Mouse (Mus musculus) erythroblast, embryonic 14.5 days (primary cell): Measurements from ENCODE around the gene Tlx2. TPM values are rescaled to one million over a fixed set of nuclear protein-coding genes. Genes with fewer than 3 reads are reported as not detected.

ENCODE experiments used
- H3K27me3 ChIP-seq: 2 replicates; pipeline ENCODE4 v1.6.1; 2012; ENCODE audit warnings: inconsistent platforms; ENCODE audit not compliant: control insufficient read depth
- H3K36me3 ChIP-seq: 2 replicates; pipeline ENCODE4 v1.6.1; 2012; ENCODE audit warnings: mild to moderate bottlenecking, inconsistent platforms; ENCODE audit not compliant: control insufficient read depth
- H3K4me1 ChIP-seq: 2 replicates; pipeline ENCODE4 v1.6.1; 2012; ENCODE audit warnings: inconsistent platforms; ENCODE audit not compliant: control insufficient read depth
- H3K4me3 ChIP-seq: replicated peaks from 2 replicates; pipeline ENCODE3; 2012; ENCODE audit warnings: moderate library complexity, mild to moderate bottlenecking, inconsistent platforms
- H3K9me3 ChIP-seq: 2 replicates; pipeline ENCODE4 v1.6.1; 2012; ENCODE audit warnings: low read length, inconsistent platforms, mixed read lengths; ENCODE audit not compliant: control insufficient read depth
- GATA1 ChIP-seq: IDR thresholded peaks from 2 replicates; pipeline ENCODE4 v1.6.1; 2012; ENCODE audit warnings: low read length, inconsistent platforms, mixed read lengths
- TAL1 ChIP-seq: IDR thresholded peaks from 3 replicates; pipeline ENCODE4 v1.6.1; 2012; ENCODE audit warnings: low read length, inconsistent platforms, mixed read lengths
- polyA plus RNA-seq: library from polyadenylated mRNA; stranded (reverse); fragments of >175 nt; gene quantifications from 2 replicates; pipeline ENCODE4 v1.2.3, GENCODE M21; 2012

The Tlx2 gene
- polyA plus RNA-seq, 1 experiment, result not detected

DNA sequence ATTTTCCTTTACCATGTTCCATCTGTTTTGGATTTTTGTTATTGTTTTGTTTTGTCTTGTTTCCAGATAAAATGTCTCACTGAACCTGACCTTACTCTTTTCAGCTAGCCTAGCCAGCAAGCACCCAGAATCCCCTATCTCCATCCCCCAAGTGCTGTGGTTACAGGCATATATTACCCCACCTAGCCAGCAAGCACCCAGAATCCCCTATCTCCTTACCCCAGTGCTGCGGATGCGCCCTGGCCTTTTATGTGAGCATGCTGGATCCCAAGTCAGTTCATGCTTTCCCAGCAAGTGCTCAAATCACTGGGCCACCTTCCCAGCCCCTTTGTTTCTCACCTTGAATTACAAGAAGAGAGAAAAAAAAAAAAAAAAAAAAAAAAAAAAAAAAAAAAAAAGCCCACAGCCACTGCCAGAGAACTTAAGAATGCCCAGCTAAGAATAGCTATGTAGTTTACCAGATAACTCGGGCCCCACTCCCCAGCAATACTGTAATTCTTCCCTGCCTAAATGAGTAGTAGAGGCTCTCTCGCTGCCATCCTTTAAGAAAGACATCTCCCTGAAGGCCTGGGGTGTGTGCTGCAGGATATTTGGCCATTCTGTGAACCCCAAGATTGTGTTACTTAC lies 41.5 kb upstream of the Tlx2 start:
- no peak overlapping the region for H3K4me3 ChIP-seq
- no peak for TF ChIP-seq TAL1
- no peak for TF ChIP-seq GATA1
- peaks cover 77% of the 10 kb centered on the region for H3K4me1 ChIP-seq
- peaks cover 52% of the 10 kb centered on the region for H3K36me3 ChIP-seq
- no peaks in the 10 kb centered on the region for H3K9me3 ChIP-seq
- H3K27me3 ChIP-seq, result no peaks in the 10 kb centered on the region

DNA sequence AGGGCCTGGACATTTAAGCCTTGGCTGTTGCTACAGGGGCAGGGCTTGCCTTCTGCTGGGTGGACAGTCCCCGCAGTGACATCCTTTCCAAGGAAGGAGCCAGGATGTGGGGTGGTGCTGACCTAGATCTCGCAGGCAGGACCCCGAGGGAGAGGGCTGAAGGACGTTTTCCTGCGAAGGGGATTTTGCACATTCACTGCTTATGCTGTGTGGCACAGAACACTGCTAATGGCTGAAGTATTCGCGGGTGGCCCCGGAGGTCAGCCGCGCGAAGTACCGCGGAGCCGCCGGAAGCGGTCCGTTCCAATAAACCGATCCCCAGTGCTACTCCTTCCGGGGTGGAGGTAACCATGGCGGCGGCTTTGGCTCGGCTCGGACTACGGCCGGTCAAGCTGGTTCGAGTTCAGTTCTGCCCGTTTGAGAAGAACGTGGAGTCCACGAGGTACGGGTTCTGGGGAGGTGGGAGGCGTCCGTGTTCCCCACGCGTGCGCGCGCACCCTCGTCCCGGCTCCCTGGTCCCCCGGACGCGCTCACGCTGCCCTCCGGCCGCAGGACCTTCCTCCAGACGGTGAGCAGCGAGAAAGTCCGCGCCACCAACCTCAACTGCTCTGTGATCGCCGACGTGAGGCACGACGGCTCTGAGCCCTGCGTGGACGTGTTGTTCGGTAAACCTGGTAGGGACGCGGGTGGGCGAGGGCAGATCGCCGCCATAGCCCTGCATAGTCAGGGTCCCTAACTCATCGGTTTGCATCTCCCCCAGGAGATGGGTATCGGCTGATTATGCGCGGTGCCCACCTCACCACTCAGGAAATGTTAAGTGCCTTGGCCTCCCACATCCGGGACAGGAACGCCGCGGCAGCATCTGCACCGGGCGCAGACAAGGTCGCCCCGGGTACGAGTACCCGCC lies 38.9 kb upstream of the Tlx2 start, which contains the start of gene Mrpl53:
TSS of gene Mrpl53 (plus strand) at position 279 of the 907 bp plus-strand sequence.
- no peaks in the 10 kb centered on the region for H3K27me3 ChIP-seq
- TF ChIP-seq TAL1 (no peak), GATA1 (no peak)
- H3K36me3 ChIP-seq, result peaks cover 70% of the 10 kb centered on the region
- peaks cover 53% of the 10 kb centered on the region for H3K4me1 ChIP-seq
- no peaks in the 10 kb centered on the region for H3K9me3 ChIP-seq
- peak within 1 kb of the TSS; percentile 68 for H3K4me3 ChIP-seq

DNA sequence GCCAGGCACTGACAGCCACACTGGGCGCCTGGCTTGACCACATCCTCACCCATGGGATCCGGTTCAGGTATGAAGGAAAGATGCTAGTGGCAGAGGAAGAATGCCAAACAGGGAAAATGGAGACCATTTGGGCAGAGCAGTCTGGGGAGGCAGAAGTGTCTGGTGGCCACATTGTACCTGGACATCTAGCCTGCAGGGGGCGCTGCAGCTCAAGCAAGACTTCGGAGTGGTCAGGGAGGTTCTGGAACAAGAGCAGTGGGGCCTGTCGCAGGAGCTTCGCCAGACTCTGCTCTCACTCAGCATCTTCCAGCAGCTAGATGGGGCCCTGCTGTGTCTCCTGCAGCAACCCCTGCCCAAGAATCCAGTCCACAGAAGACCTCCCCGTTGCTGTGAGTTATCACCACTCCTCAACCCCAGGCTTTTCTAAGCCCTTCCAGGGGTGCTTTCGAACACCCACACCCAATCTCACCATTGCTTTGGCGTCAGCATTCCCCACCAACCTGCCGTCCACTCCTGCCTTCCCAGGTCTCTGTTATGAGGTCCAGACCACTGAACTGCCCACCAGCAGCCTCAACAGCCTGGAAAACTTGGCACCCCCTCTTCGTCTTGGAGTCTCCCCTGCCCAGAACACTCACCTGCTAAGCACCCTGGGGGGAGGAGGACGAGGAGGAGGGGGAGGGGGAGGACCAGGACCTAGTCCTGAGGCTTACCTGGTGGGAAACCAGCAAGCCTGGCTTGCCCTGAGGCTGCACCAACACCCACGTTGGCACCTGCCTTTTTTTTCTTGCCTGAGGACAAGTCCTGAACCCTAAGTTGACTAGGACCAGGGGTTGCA lies 37.7 kb upstream of the Tlx2 start:
- Histone ChIP-seq H3K4me1 (peaks cover 56% of the 10 kb centered on the region), H3K4me3 (peak overlapping the region; percentile 68), H3K27me3 (no peaks in the 10 kb centered on the region), H3K36me3 (peaks cover 72% of the 10 kb centered on the region), H3K9me3 (no peaks in the 10 kb centered on the region)
- TF ChIP-seq GATA1, result no peak
- no peak for TF ChIP-seq TAL1

DNA sequence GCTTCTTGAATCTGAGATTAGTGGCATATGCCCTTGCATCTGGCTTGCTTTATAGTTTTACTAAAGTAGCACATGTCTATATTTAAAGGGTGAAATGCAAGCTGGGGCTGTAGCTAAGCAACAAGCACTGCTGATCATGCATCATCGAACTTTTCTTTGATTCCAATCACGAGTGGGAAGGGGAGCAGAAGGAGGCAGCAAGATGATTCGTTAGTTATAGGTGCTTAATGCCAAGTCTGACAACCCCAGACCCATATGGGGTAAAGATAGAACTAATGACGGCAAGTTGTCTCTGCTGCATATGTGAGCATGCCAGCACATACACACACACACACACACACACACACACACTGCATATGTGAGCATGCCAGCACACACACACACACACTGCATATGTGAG lies 34.1 kb upstream of the Tlx2 start:
- H3K4me3 ChIP-seq, result no peak overlapping the region
- no peaks in the 10 kb centered on the region for H3K9me3 ChIP-seq
- TF ChIP-seq GATA1, result no peak
- TF ChIP-seq TAL1, result no peak
- H3K4me1 ChIP-seq, result peaks cover 48% of the 10 kb centered on the region
- H3K36me3 ChIP-seq, result peaks cover 48% of the 10 kb centered on the region
- peaks cover 6% of the 10 kb centered on the region for H3K27me3 ChIP-seq

DNA sequence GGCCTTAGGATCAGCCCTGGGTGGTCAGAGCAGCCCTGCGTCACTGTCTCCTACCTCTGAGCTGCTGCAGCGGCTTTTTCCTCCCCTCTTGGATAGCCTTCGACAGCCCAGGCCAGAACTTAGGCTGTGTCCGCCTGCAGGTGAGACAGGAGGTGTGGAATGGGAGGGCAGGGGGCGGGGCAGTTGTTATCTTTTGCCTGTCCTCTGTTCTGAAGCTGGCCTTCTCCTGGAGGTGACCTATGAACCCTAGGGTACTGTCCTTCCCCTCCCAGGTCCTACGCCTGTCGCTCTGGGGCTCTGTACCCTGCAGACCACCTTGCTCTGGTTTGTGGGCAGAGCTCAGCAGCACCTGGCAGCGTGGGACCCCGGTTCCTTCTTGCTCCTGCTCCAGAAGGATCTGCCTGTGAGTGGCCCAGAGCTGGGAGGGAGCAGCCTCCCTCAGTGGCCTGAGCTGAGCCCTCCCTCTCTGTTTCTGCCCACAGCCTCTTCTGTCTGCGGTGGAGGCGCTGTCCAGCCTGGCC lies 33.1 kb upstream of the Tlx2 start:
- peak overlapping the region; percentile 79 for H3K4me3 ChIP-seq
- H3K9me3 ChIP-seq, result no peaks in the 10 kb centered on the region
- H3K27me3 ChIP-seq, result peaks cover 16% of the 10 kb centered on the region
- H3K36me3 ChIP-seq, result peaks cover 47% of the 10 kb centered on the region
- H3K4me1 ChIP-seq, result peaks cover 42% of the 10 kb centered on the region
- no peak for TF ChIP-seq GATA1

DNA sequence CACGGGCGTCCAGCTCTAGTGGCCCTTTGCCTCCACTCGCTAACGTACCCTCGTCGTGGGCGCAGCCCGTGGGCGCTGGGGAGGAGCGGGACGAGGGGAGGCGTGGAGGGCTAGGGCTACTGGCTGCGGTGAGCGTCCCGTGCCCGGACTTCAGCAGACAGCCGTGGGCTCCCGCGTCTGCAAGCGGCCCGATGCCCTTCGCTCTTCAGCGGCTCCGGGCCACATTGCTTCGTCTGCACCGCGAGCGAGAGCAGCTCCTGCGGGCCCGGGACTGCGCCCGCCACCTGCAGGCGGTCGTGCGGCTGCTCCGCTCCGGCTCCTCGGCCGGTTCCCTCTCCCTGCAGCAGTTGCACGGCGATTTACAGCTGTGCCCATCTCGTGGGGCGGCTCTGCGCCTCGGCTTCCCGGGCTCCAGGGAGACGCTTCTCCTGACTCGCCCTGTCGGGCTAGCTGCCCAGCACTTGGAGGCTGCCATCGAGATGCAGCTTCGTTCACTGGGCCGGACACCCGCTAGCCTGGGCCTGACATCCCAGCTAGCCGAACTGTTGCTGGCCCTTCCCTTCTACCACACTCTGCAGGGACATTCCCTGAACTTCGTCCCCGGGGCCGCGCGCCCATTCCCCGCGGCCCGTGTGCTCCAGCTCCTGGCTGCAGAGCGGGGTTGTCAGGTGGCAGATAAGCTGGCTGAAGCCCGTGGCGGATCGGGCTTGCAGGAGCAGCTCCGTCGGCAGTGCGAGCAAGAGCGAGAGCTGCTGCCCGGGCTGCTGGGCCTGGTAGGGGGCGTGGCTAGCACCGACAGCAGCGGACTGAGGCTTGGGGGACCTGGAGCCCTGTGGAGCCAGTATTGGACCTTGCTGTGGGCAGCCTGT lies 31.8 kb upstream of the Tlx2 start:
- Histone ChIP-seq H3K9me3 (no peaks in the 10 kb centered on the region), H3K4me3 (peak overlapping the region; percentile 79)
- TF ChIP-seq GATA1 (no peak), TAL1 (no peak)

DNA sequence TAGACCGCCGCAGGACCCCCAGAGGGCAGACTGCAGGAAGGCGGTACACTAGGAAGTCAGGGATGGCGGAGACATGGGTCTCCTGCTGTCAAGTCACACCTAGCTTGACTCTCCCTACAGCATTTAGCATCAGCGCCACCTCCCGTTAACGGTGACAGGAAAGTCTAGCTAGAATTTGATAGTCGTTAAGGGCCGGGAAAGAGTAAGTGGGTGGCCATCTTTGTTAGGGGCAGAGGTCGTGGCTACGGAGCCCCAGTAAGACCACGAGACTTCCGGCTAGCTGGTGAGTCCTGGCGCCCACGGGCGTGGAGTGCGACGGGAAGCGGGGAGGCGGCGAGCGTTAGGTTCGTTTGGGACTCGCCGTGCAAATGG lies 31.2 kb upstream of the Tlx2 start, which contains the start of the genes Ccdc142 and Gm42688:
TSS of gene Ccdc142 (plus strand) at position 286 of the 372 bp plus-strand sequence.
TSS of gene Gm42688 (plus strand) at position 302 of the 372 bp plus-strand sequence.
- TF ChIP-seq TAL1 (no peak), GATA1 (no peak)
- H3K9me3 ChIP-seq, result no peaks in the 10 kb centered on the region
- peaks cover 32% of the 10 kb centered on the region for H3K36me3 ChIP-seq
- H3K27me3 ChIP-seq, result peaks cover 26% of the 10 kb centered on the region
- H3K4me1 ChIP-seq, result peaks cover 31% of the 10 kb centered on the region
- H3K4me3 ChIP-seq, result peak within 1 kb of the TSS; percentile 79

More for the DNA sequence above, 31.8 kb upstream of the Tlx2 start:
- peaks cover 36% of the 10 kb centered on the region for H3K36me3 ChIP-seq
- peaks cover 24% of the 10 kb centered on the region for H3K27me3 ChIP-seq
- peaks cover 31% of the 10 kb centered on the region for H3K4me1 ChIP-seq

DNA sequence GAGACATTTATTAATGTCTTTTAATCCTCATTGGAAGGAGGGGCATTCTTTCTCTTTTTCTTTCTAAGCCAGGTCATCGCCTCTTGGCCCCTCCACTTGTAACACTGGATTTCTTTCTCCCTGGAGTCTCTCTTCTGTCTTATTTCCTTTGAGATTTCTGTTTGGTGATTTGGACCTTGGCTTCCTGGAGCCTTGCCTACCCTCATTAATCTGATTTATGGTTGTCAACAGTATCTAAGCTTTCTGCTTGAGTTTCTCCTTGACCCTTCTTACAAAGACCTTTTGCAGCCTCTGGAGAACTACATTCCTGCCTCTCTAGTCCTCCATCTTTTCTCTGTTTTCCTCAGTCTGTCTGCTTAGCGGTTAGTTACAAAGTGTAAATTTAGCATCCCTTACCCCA lies 28.3 kb upstream of the Tlx2 start:
- Histone ChIP-seq H3K4me1 (peaks cover 29% of the 10 kb centered on the region), H3K9me3 (peaks cover 6% of the 10 kb centered on the region), H3K36me3 (peaks cover 8% of the 10 kb centered on the region), H3K27me3 (peaks cover 48% of the 10 kb centered on the region), H3K4me3 (no peak overlapping the region)
- no peak for TF ChIP-seq TAL1
- no peak for TF ChIP-seq GATA1
